Mouse (Mus musculus) liver, adult 2 months (tissue): Measurements from ENCODE around the gene Fars2.

ENCODE experiments used
- CTCF ChIP-seq: fragments of 200-500 bp; IDR thresholded peaks from 2 replicates; pipeline ENCODE4 v1.5.1; 2011; ENCODE audit warnings: low read depth, low read length, control low read depth
- POLR2A ChIP-seq: fragments of 200-500 bp; IDR thresholded peaks from 2 replicates; pipeline ENCODE4 v1.6.1; 2011; ENCODE audit warnings: low read length, control low read depth; ENCODE audit not compliant: insufficient read depth; ENCODE audit errors: extremely low read depth

DNA sequence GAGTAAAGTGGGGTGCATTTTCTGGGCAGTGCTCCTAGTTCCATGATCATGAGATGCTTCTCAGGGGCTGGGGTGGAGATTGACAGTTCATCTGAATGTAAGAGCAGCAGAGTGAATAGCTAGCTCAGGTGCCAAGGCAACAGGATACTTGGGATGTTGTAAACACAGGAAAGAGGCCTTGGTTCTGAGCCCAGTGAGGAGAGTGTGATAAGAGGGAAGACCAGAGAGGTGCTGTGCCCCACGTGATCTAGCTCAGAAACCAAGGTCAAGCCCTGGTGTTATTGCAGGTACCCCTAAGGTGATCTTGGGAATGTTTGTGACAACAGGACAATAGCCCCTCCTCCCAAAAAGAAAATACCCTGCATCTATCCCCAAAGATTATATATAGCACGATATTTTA is 372.2 kb downstream of the Fars2 start:
- TF ChIP-seq POLR2A (no peak), CTCF (no peak)
